Mouse (Mus musculus) testis, adult 2 months (tissue): Measurements from ENCODE around the gene AB124611. TPM values are rescaled to one million over a fixed set of nuclear protein-coding genes. Genes with fewer than 3 reads are reported as not detected.
"Not testable (repeated sequence)": the region's sequence is repeated elsewhere in the genome, so short reads cannot be mapped to it uniquely, and the experiment has no call there.

ENCODE experiments used
- H3K27ac ChIP-seq: fragments of 200-500 bp; 2 replicates; pipeline ENCODE4 v1.5.1; 2012; ENCODE audit warnings: low read depth, low read length; ENCODE audit not compliant: control insufficient read depth, insufficient read depth
- H3K27me3 ChIP-seq: fragments of 200-500 bp; 2 replicates; pipeline ENCODE4 v1.6.1; 2012; ENCODE audit warnings: mild to moderate bottlenecking, low read length, moderate library complexity; ENCODE audit not compliant: control insufficient read depth, insufficient read depth
- H3K36me3 ChIP-seq: fragments of 200-500 bp; 2 replicates; pipeline ENCODE4 v1.6.1; 2012; ENCODE audit warnings: mild to moderate bottlenecking, low read length; ENCODE audit not compliant: control insufficient read depth, insufficient read depth
- H3K4me1 ChIP-seq: fragments of 200-500 bp; 2 replicates; pipeline ENCODE4 v1.6.1; 2012; ENCODE audit warnings: low read length; ENCODE audit not compliant: control insufficient read depth, insufficient read depth
- H3K4me3 ChIP-seq: fragments of 200-500 bp; 2 replicates; pipeline ENCODE4 v1.5.1; 2012; ENCODE audit warnings: low read depth, mild to moderate bottlenecking, low read length, moderate library complexity, mixed read lengths; ENCODE audit not compliant: control insufficient read depth
- CTCF ChIP-seq: fragments of 200-500 bp; IDR thresholded peaks from 2 replicates; pipeline ENCODE4 v1.5.1; 2012; ENCODE audit warnings: low read depth, mild to moderate bottlenecking, inconsistent platforms, low read length, moderate library complexity; ENCODE audit not compliant: control insufficient read depth, insufficient read depth, insufficient replicate concordance
- POLR2A ChIP-seq: fragments of 200-500 bp; IDR thresholded peaks from 2 replicates; pipeline ENCODE4 v1.6.1; 2012; ENCODE audit warnings: low read depth, mild to moderate bottlenecking, inconsistent platforms, low read length, moderate library complexity; ENCODE audit not compliant: control insufficient read depth
- polyA plus RNA-seq: library from polyadenylated mRNA; depleted of rRNA; stranded (reverse); fragments of >200 nt; gene quantifications from 2 replicates; pipeline ENCODE4 v1.2.3, GENCODE M21; 2012

Gene AB124611
- polyA plus RNA-seq, 1 experiment, result 0.23 TPM

GRCm38 (mm10) chr9:21525142-21525936, 637 bp upstream of the AB124611 start:
- no peak for TF ChIP-seq POLR2A
- TF ChIP-seq CTCF, result no peak
- Histone ChIP-seq H3K4me3 (no peak overlapping the region), H3K27ac (no peak overlapping the region), H3K27me3 (no peaks in the 10 kb centered on the region), H3K36me3 (no peaks in the 10 kb centered on the region), H3K4me1 (peaks cover 9% of the 10 kb centered on the region)

DNA sequence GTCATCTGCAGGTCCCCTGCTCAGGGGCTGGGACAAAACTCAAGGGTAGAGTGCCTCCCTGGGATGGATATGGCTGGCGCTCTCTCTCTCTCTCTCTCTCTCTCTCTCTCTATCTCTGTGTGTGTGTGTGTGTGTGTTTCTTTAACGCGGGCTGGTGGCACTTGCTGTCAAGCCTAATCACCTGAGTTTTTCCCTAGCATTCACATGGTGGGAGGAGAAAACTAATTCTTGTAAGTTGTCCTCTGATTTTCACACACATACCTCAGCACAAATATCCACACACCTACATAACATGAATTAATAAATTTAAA, 613 bp downstream of the AB124611 start:
- Histone ChIP-seq H3K36me3 (no peaks in the 10 kb centered on the region), H3K27ac (no peak overlapping the region), H3K4me3 (no peak overlapping the region), H3K27me3 (no peaks in the 10 kb centered on the region), H3K4me1 (peaks cover 9% of the 10 kb centered on the region)
- TF ChIP-seq CTCF, result no peak
- no peak for TF ChIP-seq POLR2A

- Histone ChIP-seq H3K4me3 (no peak overlapping the region), H3K27me3 (no peaks in the 10 kb centered on the region), H3K36me3 (no peaks in the 10 kb centered on the region), H3K4me1 (peaks cover 9% of the 10 kb centered on the region), H3K27ac (no peak overlapping the region)
- TF ChIP-seq POLR2A (no peak), CTCF (no peak)
These were observed 1.3 kb downstream of the AB124611 start for GRCm38 (mm10) chr9:21527100-21527801.

DNA sequence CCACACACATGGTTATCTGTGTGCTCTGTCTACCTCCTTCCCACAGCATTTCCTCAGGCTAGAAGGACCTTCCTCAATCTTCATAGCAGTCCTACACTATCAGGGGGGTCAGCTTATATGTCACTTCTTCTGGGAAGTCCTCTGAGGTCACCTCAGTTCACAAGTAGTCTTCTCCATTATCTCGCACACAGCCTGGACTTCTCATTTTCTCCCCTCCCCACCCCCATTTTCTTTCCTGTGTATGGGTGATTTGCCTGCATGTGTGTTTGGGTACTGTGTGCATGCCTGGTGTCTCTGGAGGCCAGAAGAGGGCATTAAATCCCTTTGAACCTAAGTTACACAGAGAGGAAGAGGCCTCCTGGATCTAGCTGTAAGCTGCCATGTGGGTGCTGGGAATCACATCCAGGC, 1.9 kb downstream of the AB124611 start:
- Histone ChIP-seq H3K4me3 (no peak overlapping the region), H3K27me3 (no peaks in the 10 kb centered on the region), H3K36me3 (no peaks in the 10 kb centered on the region), H3K27ac (no peak overlapping the region), H3K4me1 (peaks cover 9% of the 10 kb centered on the region)
- no peak for TF ChIP-seq CTCF
- TF ChIP-seq POLR2A, result no peak

DNA sequence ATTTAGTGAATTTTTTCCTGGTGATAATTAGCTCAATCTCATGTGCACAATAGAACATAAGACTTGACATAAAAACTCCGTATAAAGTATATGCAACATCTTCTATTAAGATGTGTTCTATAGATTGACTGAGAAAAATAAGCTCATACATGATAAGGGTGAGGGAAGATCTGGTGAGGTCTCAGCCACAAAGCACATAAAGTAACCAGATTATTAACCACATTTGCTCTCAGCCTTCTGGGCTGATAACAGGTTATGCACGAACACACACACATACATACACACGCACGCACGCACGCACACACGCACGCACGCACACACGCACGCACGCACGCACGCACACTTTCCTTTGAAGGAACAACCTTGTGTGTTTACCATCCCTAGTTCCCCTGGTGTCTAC, 10.5 kb downstream of the AB124611 start:
- Histone ChIP-seq H3K27ac (no peak overlapping the region), H3K4me3 (no peak overlapping the region), H3K4me1 (no peaks in the 10 kb centered on the region), H3K36me3 (peaks cover 1% of the 10 kb centered on the region; the same call in 1 of the 2 replicates), H3K27me3 (no peaks in the 10 kb centered on the region)
- TF ChIP-seq POLR2A, result no peak

- no peak for TF ChIP-seq POLR2A
These were observed 11.0 kb downstream of the AB124611 start for GRCm38 (mm10) chr9:21537009-21537408.

DNA sequence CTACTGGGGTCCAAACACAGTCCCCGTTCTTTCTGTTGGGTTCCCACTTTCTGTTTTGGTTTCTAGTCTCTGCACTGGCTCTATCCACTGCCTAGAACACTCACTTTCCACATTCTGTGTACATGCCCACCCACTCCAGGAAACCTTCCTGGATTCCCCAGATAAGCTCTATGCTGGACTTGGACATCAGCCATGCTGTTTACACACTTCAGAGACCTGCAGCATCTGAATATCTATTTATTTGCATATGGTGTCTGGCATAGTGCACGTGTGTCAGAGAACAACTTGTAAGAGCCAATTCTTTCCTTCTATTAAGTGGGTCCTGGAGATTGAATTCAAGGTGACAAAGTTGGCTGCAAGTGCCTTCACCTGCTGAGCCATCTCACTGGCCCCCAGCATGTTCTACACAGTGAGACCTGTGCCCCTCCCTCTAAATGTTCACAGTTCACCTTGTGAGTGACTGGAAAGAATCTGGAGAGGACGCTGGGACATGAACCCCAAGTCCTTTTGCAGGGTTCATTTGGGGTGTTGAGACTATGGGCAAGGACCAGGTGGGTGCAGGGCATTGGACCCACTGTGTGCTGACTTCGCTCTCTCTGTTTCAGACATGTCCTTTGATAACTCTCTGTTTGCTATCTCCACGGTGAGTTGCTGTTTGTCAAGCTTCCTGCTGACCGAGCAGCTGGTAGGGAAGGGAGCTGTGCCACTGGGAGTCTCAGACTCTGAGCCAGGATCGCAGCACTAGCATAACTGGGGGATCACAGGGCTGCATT, 14.2 kb downstream of the AB124611 start:
- TF ChIP-seq POLR2A, result no peak
- TF ChIP-seq CTCF, result no peak
- no peak overlapping the region for H3K4me3 ChIP-seq
- H3K27me3 ChIP-seq, result no peaks in the 10 kb centered on the region
- H3K36me3 ChIP-seq, result peaks cover 3% of the 10 kb centered on the region
- no peaks in the 10 kb centered on the region; the same call in none of the 2 replicates for H3K4me1 ChIP-seq
- no peak overlapping the region for H3K27ac ChIP-seq

More at GRCm38 (mm10) chr9:21537009-21537408, 11.0 kb downstream of the AB124611 start:
- no peak overlapping the region for H3K4me3 ChIP-seq
- no peak overlapping the region for H3K27ac ChIP-seq
- no peaks in the 10 kb centered on the region for H3K4me1 ChIP-seq
- H3K36me3 ChIP-seq, result peaks cover 1% of the 10 kb centered on the region; the same call in 1 of the 2 replicates
- no peaks in the 10 kb centered on the region for H3K27me3 ChIP-seq

DNA sequence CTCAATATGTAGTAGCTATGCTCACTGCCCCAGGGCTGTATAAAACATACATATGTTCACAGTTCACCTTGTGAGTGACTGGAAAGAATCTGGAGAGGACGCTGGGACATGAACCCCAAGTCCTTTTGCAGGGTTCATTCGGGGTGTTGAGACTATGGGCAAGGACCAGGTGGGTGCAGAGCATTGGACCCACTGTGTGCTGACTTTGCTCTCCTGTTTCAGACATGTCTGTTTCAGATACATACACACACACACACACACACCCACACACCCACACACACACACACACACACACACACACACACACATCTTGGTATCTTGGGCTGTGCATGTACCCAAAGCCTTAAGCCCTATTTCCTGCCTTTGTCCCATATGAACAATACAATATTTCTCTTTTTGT, 16.0 kb downstream of the AB124611 start:
- not testable (repeated sequence) for H3K4me1 ChIP-seq, H3K27ac ChIP-seq, H3K4me3 ChIP-seq, H3K36me3 ChIP-seq, H3K27me3 ChIP-seq
